Mouse (Mus musculus) midbrain, embryonic 10.5 days (tissue): ENCODE measurements around the gene Ezh2. TPM values are rescaled to one million over a fixed set of nuclear protein-coding genes. Genes with fewer than 3 reads are reported as not detected.
A peak's percentile ranks its signal among the peaks of the same experiment; 100 is the strongest.
"Not testable (repeated sequence)": the region's sequence is repeated elsewhere in the genome, so short reads cannot be mapped to it uniquely, and the experiment has no call there.

Experiments used
- DNase-seq: peaks from one replicate; pipeline ENCODE4 v3.0.0-alpha.2; 2017; ENCODE audit warnings: low spot score
- H3K27ac ChIP-seq: fragments of 300-500 bp; sonication (generic); replicated peaks from 2 replicates; pipeline ENCODE4 v1.5.1; 2016; ENCODE audit warnings: mild to moderate bottlenecking
- H3K27me3 ChIP-seq: fragments of 300-500 bp; sonication (generic); 2 replicates; pipeline ENCODE4 v1.6.1; 2016; ENCODE audit warnings: low read depth, mild to moderate bottlenecking; ENCODE audit not compliant: poor library complexity, severe bottlenecking
- H3K36me3 ChIP-seq: fragments of 300-500 bp; sonication (generic); 2 replicates; pipeline ENCODE4 v1.6.1; 2016; ENCODE audit warnings: mild to moderate bottlenecking, moderate library complexity
- H3K4me1 ChIP-seq: fragments of 300-500 bp; sonication (generic); 2 replicates; pipeline ENCODE4 v1.6.1; 2016
- H3K4me3 ChIP-seq: fragments of 300-500 bp; sonication (generic); 2 replicates; pipeline ENCODE4 v1.5.1; 2016; ENCODE audit warnings: mild to moderate bottlenecking, moderate library complexity
- H3K9me3 ChIP-seq: fragments of 300-500 bp; sonication (generic); replicated peaks from 2 replicates; pipeline ENCODE4 v1.6.1; 2016; ENCODE audit warnings: mild to moderate bottlenecking
- WGBS: fragments of 180-500 bp; shearing (Covaris S2); methylation state at CpG from one replicate; pipeline ENCODE4 v1.1.7; 2016; 5-methylcytosine and 5-hydroxymethylcytosine counted together
- polyA plus RNA-seq: library from polyadenylated mRNA; unstranded; fragments of >200 nt; fragmentation: Nextera tagmentation; extraction: Ambion mirVana; gene quantifications from 2 replicates; pipeline ENCODE4 v1.2.1, GENCODE M21; 2016

The Ezh2 gene
- polyA plus RNA-seq, 1 experiment from 2014 or later: 184 TPM

GRCm38 (mm10) chr6:47594141-47594835 is 853 bp downstream of the Ezh2 start:
- H3K4me1 ChIP-seq: peaks cover 46% of the 10 kb centered on the region
- under 1% methylated on average over 73 of the region's 74 CpGs for WGBS
- no peaks in the 10 kb centered on the region for H3K27me3 ChIP-seq
- H3K4me3 ChIP-seq: peak overlapping the region; percentile 80
- H3K36me3 ChIP-seq: no peaks in the 10 kb centered on the region
- DNase-seq: peak; percentile 83
- H3K27ac ChIP-seq: peak overlapping the region; percentile 98
- H3K9me3 ChIP-seq: no peaks in the 10 kb centered on the region

- 22% methylated on average over 9 of the region's 9 CpGs for WGBS
- Histone ChIP-seq H3K4me3 (peak overlapping the region; percentile 80), H3K27ac (peak overlapping the region; percentile 98), H3K9me3 (no peaks in the 10 kb centered on the region), H3K27me3 (no peaks in the 10 kb centered on the region), H3K4me1 (peaks cover 48% of the 10 kb centered on the region), H3K36me3 (no peaks in the 10 kb centered on the region)
- DNase-seq: no peak
Measured at GRCm38 (mm10) chr6:47593590-47593989, 1.6 kb downstream of the Ezh2 start.

GRCm38 (mm10) chr6:47587332-47587731 is 7.8 kb downstream of the Ezh2 start:
- not testable (repeated sequence) for DNase-seq, H3K27ac ChIP-seq, H3K27me3 ChIP-seq, H3K9me3 ChIP-seq, H3K4me3 ChIP-seq
- Histone ChIP-seq H3K36me3 (peaks cover 33% of the 10 kb centered on the region), H3K4me1 (peaks cover 26% of the 10 kb centered on the region)
- 95% methylated on average over 2 of the region's 2 CpGs for WGBS

GRCm38 (mm10) chr6:47572887-47573286 is 22.3 kb downstream of the Ezh2 start:
- peaks cover 88% of the 10 kb centered on the region for H3K36me3 ChIP-seq
- no peaks in the 10 kb centered on the region for H3K9me3 ChIP-seq
- no peak overlapping the region for H3K27ac ChIP-seq
- WGBS: 93% methylated on average over 2 of the region's 2 CpGs
- DNase-seq: no peak
- H3K4me3 ChIP-seq: no peak overlapping the region
- no peaks in the 10 kb centered on the region for H3K4me1 ChIP-seq
- H3K27me3 ChIP-seq: no peaks in the 10 kb centered on the region

- H3K4me1 ChIP-seq: no peaks in the 10 kb centered on the region
- H3K36me3 ChIP-seq: peaks cover 98% of the 10 kb centered on the region
- DNase-seq: no peak
- no peaks in the 10 kb centered on the region for H3K9me3 ChIP-seq
- no peaks in the 10 kb centered on the region for H3K27me3 ChIP-seq
- no peak overlapping the region for H3K4me3 ChIP-seq
- WGBS: 100% methylated on average over 1 of the region's 1 CpGs
- H3K27ac ChIP-seq: no peak overlapping the region
Measured at GRCm38 (mm10) chr6:47565326-47566035, 29.7 kb downstream of the Ezh2 start.

GRCm38 (mm10) chr6:47561426-47561825 is 33.7 kb downstream of the Ezh2 start:
- no peaks in the 10 kb centered on the region for H3K9me3 ChIP-seq
- DNase-seq: no peak
- no peak overlapping the region for H3K4me3 ChIP-seq
- H3K36me3 ChIP-seq: peaks cover 100% of the 10 kb centered on the region
- H3K27me3 ChIP-seq: no peaks in the 10 kb centered on the region
- no peaks in the 10 kb centered on the region for H3K4me1 ChIP-seq
- no peak overlapping the region for H3K27ac ChIP-seq
- 89% methylated on average over 5 of the region's 5 CpGs for WGBS

GRCm38 (mm10) chr6:47560846-47561245 is 34.3 kb downstream of the Ezh2 start:
- peaks cover 100% of the 10 kb centered on the region for H3K36me3 ChIP-seq

GRCm38 (mm10) chr6:47560407-47560806 is 34.7 kb downstream of the Ezh2 start:
- H3K4me3 ChIP-seq: no peak overlapping the region
- H3K9me3 ChIP-seq: no peaks in the 10 kb centered on the region
- DNase-seq: no peak
- H3K4me1 ChIP-seq: no peaks in the 10 kb centered on the region
- no peak overlapping the region for H3K27ac ChIP-seq
- peaks cover 100% of the 10 kb centered on the region for H3K36me3 ChIP-seq
- no peaks in the 10 kb centered on the region for H3K27me3 ChIP-seq

More at GRCm38 (mm10) chr6:47560846-47561245, 34.3 kb downstream of the Ezh2 start:
- Histone ChIP-seq H3K4me3 (no peak overlapping the region), H3K4me1 (no peaks in the 10 kb centered on the region), H3K27ac (no peak overlapping the region), H3K27me3 (no peaks in the 10 kb centered on the region), H3K9me3 (no peaks in the 10 kb centered on the region)
- 88% methylated on average over 2 of the region's 2 CpGs for WGBS
- DNase-seq: no peak

GRCm38 (mm10) chr6:47559287-47559686 is 35.9 kb downstream of the Ezh2 start:
- peaks cover 100% of the 10 kb centered on the region for H3K36me3 ChIP-seq

GRCm38 (mm10) chr6:47552280-47552679 is 42.9 kb downstream of the Ezh2 start:
- H3K4me1 ChIP-seq: no peaks in the 10 kb centered on the region
- no peak for DNase-seq
- no peaks in the 10 kb centered on the region for H3K27me3 ChIP-seq
- H3K36me3 ChIP-seq: peaks cover 100% of the 10 kb centered on the region
- no peak overlapping the region for H3K27ac ChIP-seq
- no peaks in the 10 kb centered on the region for H3K9me3 ChIP-seq
- 95% methylated on average over 4 of the region's 4 CpGs for WGBS
- H3K4me3 ChIP-seq: no peak overlapping the region

More at GRCm38 (mm10) chr6:47559287-47559686, 35.9 kb downstream of the Ezh2 start:
- DNase-seq: no peak
- Histone ChIP-seq H3K9me3 (no peaks in the 10 kb centered on the region), H3K27ac (no peak overlapping the region), H3K4me1 (no peaks in the 10 kb centered on the region), H3K4me3 (no peak overlapping the region), H3K27me3 (no peaks in the 10 kb centered on the region)
- 94% methylated on average over 2 of the region's 2 CpGs for WGBS

- Histone ChIP-seq H3K4me3 (no peak overlapping the region), H3K9me3 (no peaks in the 10 kb centered on the region), H3K4me1 (no peaks in the 10 kb centered on the region), H3K27ac (no peak overlapping the region), H3K27me3 (no peaks in the 10 kb centered on the region), H3K36me3 (peaks cover 84% of the 10 kb centered on the region)
- 91% methylated on average over 5 of the region's 5 CpGs for WGBS
- no peak for DNase-seq
Measured at GRCm38 (mm10) chr6:47535333-47535732, 59.8 kb downstream of the Ezh2 start.

GRCm38 (mm10) chr6:47532547-47532946 is 62.6 kb downstream of the Ezh2 start:
- DNase-seq: no peak
- Histone ChIP-seq H3K36me3 (peaks cover 97% of the 10 kb centered on the region), H3K9me3 (no peaks in the 10 kb centered on the region), H3K4me3 (no peak overlapping the region), H3K4me1 (no peaks in the 10 kb centered on the region), H3K27me3 (no peaks in the 10 kb centered on the region), H3K27ac (no peak overlapping the region)
- WGBS: 83% methylated on average over 1 of the region's 1 CpGs

GRCm38 (mm10) chr6:47527655-47528054 is 67.5 kb downstream of the Ezh2 start:
- no peak for DNase-seq
- WGBS: 87% methylated on average over 1 of the region's 1 CpGs
- peaks cover 100% of the 10 kb centered on the region for H3K36me3 ChIP-seq

More at GRCm38 (mm10) chr6:47527655-47528054, 67.5 kb downstream of the Ezh2 start:
- Histone ChIP-seq H3K27ac (no peak overlapping the region), H3K27me3 (no peaks in the 10 kb centered on the region), H3K9me3 (no peaks in the 10 kb centered on the region), H3K4me1 (no peaks in the 10 kb centered on the region), H3K4me3 (no peak overlapping the region)
